Mouse (Mus musculus): ENCODE measurements around the gene Tfcp2.
A peak's percentile ranks its signal among the peaks of the same experiment; 100 is the strongest.

Gene Tfcp2

DNA sequence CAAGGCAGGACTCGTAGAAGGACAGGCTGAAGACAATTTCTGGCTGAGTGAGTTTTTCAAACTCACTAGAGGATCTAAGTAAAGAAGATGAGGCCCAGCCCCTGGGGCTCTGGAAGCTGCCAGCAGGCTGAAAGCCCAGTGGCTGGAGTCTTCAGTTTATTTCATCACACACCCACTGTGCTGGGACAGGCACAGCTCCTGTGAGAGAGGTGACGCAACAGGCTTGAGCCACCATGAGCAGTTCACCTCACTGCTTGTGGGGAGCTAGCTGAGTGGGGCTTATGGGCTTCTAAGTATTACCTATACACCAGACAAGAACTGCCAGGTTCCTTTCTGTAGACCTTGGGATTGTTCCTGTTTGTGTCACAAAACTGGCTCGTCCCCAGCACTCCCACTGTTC is 66.2 kb downstream of the Tfcp2 start:
- DNase-seq (ENCODE audit: low read depth, low spot score): no peak
- Histone ChIP-seq H3K36me3 (ENCODE audit: control insufficient read depth, insufficient read depth, low read length, poor library complexity, severe bottlenecking) (no peaks in the 10 kb centered on the region; the same call in 1 of the 2 replicates), H3K27me3 (ENCODE audit: control insufficient read depth, insufficient read depth, low read length, poor library complexity, severe bottlenecking) (no peaks in the 10 kb centered on the region)

DNA sequence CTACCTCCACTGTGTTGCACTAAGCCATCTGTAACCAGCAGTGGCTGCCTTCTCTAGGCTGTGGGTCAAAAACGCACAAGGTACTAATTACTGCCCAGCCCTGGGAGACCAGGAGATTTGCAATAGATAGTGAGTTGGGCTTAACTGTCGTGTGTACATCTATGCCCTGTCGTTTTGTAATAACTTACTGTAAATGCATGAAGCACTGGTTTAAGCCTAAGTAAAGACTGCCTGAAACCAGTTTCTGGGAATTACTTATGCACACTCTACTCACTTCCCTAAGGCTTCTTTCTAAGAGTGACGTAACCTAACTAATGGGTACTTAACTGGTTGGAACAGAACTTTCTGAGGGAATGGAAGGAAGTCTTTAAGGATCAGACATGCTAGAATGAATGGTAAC is 72.9 kb downstream of the Tfcp2 start:
- Histone ChIP-seq H3K27me3 (ENCODE audit: control insufficient read depth, insufficient read depth, low read length, poor library complexity, severe bottlenecking) (no peaks in the 10 kb centered on the region), H3K36me3 (ENCODE audit: control insufficient read depth, insufficient read depth, low read length, poor library complexity, severe bottlenecking) (peaks cover 3% of the 10 kb centered on the region)
- DNase-seq (ENCODE audit: low read depth, low spot score): no peak

DNA sequence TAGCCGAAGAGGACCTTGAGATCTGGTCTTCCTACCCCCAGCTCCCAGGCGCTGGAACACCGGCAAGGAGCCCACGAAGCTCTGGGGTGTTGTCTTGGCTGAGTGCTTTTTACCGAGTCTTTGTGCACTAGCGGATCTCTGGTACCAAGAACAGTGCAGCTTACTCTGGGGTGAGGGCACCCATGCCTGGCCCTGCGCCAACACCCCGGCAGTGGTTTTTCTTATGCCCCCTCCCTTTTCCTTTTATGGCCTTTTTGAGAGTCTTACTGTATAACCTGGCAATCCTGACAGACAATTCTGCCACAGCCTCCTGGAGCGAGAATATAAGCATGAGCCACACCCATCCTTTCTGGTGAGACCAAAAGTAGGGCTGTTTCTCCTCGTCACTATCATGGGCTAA is 73.5 kb downstream of the Tfcp2 start:
- no peak for DNase-seq (ENCODE audit: low read depth, low spot score)
- peaks cover 3% of the 10 kb centered on the region for H3K36me3 ChIP-seq (ENCODE audit: control insufficient read depth, insufficient read depth, low read length, poor library complexity, severe bottlenecking)
- no peaks in the 10 kb centered on the region for H3K27me3 ChIP-seq (ENCODE audit: control insufficient read depth, insufficient read depth, low read length, poor library complexity, severe bottlenecking)

DNA sequence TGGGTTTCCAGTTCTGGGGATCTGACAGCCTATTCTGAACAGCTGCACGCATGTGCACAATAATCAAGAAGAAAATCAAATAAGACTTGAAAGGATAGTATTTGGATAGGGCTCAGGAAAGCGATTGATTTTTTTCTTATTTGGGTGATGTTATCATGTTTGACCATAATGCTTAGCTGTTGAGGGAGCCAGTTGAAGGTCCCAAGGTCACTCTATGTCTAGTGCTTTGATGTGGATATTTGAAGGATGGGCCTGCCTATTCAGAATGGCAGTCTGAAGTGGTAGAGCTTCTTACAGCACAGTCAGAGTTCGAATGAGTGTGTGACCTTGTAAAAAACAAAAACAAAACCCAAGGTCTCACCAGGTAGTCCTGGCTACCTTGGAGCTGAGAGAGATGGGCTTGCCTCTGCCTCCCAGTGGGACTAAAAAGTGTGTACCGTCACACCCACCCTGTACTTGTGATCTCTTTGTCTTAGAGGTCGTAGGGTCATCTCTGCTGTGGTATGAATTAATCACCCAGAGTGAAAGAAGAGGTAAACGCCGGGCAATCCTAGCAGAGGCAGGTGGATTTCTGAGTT is 77.8 kb downstream of the Tfcp2 start:
- no peak for DNase-seq (ENCODE audit: low read depth, low spot score)
- Histone ChIP-seq H3K36me3 (ENCODE audit: control insufficient read depth, insufficient read depth, low read length, poor library complexity, severe bottlenecking) (peaks cover 3% of the 10 kb centered on the region), H3K27me3 (ENCODE audit: control insufficient read depth, insufficient read depth, low read length, poor library complexity, severe bottlenecking) (no peaks in the 10 kb centered on the region)

DNA sequence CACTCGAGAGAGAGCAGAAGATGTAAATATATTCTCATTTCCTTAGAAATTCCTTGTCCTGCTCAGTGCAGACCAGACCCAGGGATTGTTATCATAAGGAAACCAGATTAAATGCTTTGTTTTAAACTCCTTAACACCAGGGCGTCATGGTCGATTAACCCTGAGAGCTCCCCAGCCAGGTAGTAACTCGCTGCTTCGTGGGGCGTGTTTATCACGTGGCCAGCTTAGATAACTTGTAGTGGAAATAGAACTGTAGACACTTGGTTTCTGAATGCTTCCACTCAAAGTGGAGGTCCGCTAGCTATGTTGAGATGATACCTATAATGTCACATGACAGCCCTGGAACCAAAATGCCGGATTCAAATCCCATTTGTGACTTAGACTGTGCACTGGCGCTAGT is 81.8 kb downstream of the Tfcp2 start:
- no peaks in the 10 kb centered on the region; the same call in none of the 2 replicates for H3K36me3 ChIP-seq (ENCODE audit: control insufficient read depth, insufficient read depth, low read length, poor library complexity, severe bottlenecking)
- no peak for DNase-seq (ENCODE audit: low read depth, low spot score)

DNA sequence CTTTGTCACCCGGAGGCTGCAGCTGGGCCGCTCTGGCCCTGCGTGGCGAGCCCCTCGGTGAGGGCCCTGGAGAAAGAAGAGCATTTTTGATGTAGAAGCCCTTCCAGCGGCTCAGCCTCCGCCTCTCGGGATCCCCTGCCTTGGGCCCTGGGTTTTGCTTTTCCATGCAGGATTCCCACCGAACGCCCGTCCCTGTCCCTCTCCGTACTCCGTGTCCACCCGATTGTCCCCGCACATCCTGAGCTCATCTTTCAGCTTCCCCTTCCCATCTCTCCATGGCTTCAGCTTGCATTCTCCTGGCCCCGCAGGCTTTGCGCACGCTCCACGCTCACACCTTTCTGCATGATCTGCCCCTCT is 82.6 kb downstream of the Tfcp2 start:
- H3K36me3 ChIP-seq (ENCODE audit: control insufficient read depth, insufficient read depth, low read length, poor library complexity, severe bottlenecking): no peaks in the 10 kb centered on the region; the same call in 1 of the 2 replicates
- DNase-seq (ENCODE audit: low read depth, low spot score): no peak

More for the DNA sequence above, 81.8 kb downstream of the Tfcp2 start:
- H3K27me3 ChIP-seq (ENCODE audit: control insufficient read depth, insufficient read depth, low read length, poor library complexity, severe bottlenecking): no peaks in the 10 kb centered on the region

DNA sequence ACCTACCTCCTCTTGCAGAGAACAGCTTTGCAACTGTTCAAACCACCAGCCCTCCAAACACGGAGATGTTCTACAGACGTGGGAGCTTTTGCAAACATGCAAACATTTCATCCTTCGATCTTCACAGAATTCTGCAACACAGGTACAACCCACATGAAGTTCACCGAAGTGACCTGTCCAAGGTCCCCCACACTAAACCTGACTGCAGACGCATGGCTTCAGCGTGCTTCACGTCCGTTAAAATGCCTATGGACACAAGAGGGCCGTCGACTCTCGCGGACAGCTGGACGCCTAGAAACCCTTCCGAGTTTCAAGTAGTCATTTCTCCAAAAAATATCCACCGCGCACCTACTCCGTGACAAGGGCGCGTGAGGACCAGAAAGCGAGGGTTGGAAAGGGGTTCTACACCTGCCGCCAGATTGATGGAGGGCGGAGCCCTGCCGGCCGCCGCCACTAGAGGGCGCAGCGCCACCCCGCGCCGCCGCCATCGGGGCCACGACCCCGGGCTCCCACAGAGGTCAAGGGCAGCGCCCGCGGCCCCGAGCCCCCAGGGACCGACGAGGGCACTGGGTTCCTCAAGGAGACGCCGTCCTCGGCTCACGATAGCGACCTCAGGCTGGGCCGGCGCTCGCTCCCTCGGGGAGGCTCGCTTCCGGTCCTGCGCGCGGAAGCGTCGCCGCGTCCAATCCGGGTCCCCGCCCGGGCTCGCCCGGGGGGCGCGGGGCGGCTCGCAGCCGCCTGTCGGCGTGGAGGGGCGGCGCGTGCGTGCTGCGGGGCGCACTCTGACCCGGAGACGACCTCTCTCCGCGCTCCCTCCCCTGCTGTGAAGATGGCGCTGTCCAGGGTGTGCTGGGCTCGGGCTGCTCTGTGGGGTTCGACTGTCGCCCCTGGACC is 83.3 kb downstream of the Tfcp2 start, which contains the start of gene Letmd1:
Letmd1 (plus strand) TSS at position 729 of the 894 bp plus-strand sequence.
- Histone ChIP-seq H3K27me3 (ENCODE audit: control insufficient read depth, insufficient read depth, low read length, poor library complexity, severe bottlenecking) (no peaks in the 10 kb centered on the region), H3K36me3 (ENCODE audit: control insufficient read depth, insufficient read depth, low read length, poor library complexity, severe bottlenecking) (no peaks in the 10 kb centered on the region; the same call in 1 of the 2 replicates)
- peak; percentile 91 for DNase-seq (ENCODE audit: low read depth, low spot score)

More for the DNA sequence above, 82.6 kb downstream of the Tfcp2 start:
- H3K27me3 ChIP-seq (ENCODE audit: control insufficient read depth, insufficient read depth, low read length, poor library complexity, severe bottlenecking): no peaks in the 10 kb centered on the region

DNA sequence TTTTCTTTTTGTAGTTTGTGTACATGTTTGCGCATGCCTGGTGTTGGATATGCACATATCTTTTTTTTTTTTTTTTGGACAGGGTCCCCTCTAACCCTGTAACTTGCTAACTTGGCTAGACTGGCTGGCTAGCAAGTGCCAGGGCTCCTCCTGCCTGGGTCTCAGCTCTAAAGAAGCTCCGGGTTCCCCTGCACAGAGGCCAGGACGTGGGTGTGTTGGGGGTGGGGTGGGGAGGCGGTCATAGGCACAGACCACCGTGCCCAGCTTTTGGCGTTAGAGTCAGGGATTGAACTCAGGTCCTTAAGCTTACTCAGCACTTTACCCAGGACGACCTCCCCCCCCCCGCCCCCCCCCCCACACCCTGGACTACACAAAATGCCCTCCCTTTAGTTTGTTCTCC is 84.1 kb downstream of the Tfcp2 start:
- no peak for DNase-seq (ENCODE audit: low read depth, low spot score)
- Histone ChIP-seq H3K27me3 (ENCODE audit: control insufficient read depth, insufficient read depth, low read length, poor library complexity, severe bottlenecking) (no peaks in the 10 kb centered on the region), H3K36me3 (ENCODE audit: control insufficient read depth, insufficient read depth, low read length, poor library complexity, severe bottlenecking) (no peaks in the 10 kb centered on the region)

DNA sequence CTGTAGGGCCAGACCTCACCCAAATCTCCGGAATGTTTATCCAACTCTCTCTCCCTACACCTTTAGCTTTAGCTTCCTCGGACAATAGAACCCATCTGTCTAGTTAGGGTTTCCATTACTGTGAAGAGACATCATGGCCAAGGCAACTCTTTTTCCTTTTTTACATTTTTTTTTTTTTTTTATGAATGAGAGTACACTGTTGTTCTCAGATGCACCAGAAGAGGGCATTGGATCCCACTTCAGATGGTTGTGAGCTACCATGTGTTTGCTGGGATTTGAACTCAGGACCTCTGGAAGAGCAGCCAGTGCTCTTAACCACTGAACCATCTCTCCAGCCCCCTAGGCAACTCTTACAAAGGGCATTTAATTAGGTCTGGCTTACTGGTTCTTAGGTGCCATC is 86.4 kb downstream of the Tfcp2 start:
- peak; percentile 38 for DNase-seq (ENCODE audit: low read depth, low spot score)
- Histone ChIP-seq H3K27me3 (ENCODE audit: control insufficient read depth, insufficient read depth, low read length, poor library complexity, severe bottlenecking) (no peaks in the 10 kb centered on the region), H3K36me3 (ENCODE audit: control insufficient read depth, insufficient read depth, low read length, poor library complexity, severe bottlenecking) (no peaks in the 10 kb centered on the region)

DNA sequence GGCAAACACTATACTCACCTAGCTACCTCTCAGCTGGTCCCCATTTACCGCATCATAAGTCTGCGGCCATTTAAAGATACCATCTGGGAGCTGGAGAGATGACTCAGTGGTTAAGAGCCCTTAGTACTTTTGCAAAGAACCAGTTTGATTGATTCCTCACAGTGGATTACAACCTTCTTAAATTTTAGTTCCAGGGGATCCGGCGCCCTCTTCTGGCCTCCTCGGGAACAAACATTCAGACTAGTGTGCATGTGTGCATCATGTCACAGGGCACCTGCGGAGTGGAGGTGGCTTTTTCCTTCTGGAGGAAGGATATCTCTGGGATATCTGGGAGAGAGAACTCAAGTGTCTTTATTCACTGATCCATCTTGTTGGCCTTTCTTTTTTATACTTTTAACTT is 88.1 kb downstream of the Tfcp2 start:
- peak; percentile 80 for DNase-seq (ENCODE audit: low read depth, low spot score)
- Histone ChIP-seq H3K27me3 (ENCODE audit: control insufficient read depth, insufficient read depth, low read length, poor library complexity, severe bottlenecking) (no peaks in the 10 kb centered on the region), H3K36me3 (ENCODE audit: control insufficient read depth, insufficient read depth, low read length, poor library complexity, severe bottlenecking) (no peaks in the 10 kb centered on the region)

DNA sequence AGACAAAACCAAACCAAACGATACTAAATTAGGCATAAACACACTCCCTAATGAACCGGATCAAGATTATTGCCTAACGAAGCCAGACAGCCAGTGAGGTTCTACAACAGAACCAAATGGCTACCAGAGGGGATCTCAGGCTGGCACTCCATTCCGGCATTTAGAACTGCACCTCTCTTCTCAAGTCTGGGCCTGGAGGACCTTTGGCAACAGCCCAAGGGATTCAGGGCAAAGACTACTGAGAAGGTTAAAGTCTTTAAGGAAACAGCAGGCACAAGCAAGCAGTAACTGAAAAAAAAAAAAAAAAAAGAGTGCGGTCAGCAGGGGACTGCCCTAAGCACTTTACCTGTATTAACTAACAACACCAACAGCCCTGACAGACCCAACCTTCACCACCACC is 89.7 kb downstream of the Tfcp2 start:
- no peaks in the 10 kb centered on the region for H3K36me3 ChIP-seq (ENCODE audit: control insufficient read depth, insufficient read depth, low read length, poor library complexity, severe bottlenecking)
- H3K27me3 ChIP-seq (ENCODE audit: control insufficient read depth, insufficient read depth, low read length, poor library complexity, severe bottlenecking): no peaks in the 10 kb centered on the region
- DNase-seq (ENCODE audit: low read depth, low spot score): no peak

DNA sequence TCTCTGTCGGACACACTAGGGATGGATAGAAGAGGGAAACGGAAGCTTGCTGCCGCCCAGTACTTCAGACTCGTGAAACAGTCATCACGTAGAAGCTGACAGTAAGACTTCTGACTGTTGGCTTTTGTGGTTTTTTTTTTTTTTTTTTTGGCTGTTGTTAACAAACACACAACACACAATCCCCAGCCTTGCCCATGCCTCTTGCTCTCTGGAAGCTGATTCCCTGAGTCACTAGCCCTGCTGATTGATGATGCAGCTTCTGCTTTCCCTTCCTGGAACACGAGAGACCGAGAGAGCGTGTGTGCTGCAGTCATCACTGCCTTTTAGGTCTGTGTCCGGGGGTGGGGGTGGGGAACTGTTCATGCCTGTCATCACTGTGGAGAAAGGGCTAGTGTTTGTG is 90.2 kb downstream of the Tfcp2 start:
- peak; percentile 29 for DNase-seq (ENCODE audit: low read depth, low spot score)

DNA sequence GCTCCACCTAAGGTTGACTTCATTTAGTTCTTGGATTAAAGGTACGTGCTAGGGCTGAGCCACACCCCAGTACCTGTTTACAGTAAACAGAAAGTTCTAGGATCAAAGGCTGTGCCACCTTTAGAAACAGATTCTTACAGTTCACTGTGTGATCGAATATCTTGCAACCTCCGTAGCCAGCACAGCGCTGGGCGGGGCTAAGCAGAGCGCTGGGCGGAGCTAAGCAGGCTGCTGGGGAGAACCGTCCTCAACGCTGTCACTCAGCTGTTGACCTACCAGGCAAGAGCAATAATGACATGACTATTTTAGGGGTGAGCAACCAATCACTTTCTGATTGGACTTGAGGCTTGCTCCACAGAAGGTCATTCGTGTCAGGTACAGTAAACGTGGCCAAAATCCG is 90.9 kb downstream of the Tfcp2 start:
- H3K36me3 ChIP-seq (ENCODE audit: control insufficient read depth, insufficient read depth, low read length, poor library complexity, severe bottlenecking): no peaks in the 10 kb centered on the region
- DNase-seq (ENCODE audit: low read depth, low spot score): peak; percentile 75
- H3K27me3 ChIP-seq (ENCODE audit: control insufficient read depth, insufficient read depth, low read length, poor library complexity, severe bottlenecking): no peaks in the 10 kb centered on the region

More for the DNA sequence above, 90.2 kb downstream of the Tfcp2 start:
- Histone ChIP-seq H3K27me3 (ENCODE audit: control insufficient read depth, insufficient read depth, low read length, poor library complexity, severe bottlenecking) (no peaks in the 10 kb centered on the region), H3K36me3 (ENCODE audit: control insufficient read depth, insufficient read depth, low read length, poor library complexity, severe bottlenecking) (no peaks in the 10 kb centered on the region)

DNA sequence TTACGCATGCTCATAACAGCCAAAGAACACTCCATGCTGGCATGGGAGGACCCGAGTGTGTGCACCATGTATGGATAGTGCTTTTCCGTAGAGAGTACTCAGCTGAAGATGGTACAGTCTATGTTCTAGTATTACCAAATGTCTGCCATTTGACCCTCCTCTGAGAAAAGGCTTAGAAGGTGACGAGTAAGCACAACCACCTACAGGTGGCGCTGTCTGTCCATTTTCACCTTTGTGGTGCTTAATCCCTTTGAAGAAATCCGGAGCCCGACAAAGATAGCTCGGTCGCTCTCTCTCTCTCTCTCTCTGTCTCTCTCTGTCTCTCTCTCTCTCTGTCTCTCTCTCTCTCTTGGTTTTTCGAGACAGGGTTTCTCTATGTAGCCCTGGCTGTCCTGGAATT is 93.8 kb downstream of the Tfcp2 start:
- Histone ChIP-seq H3K36me3 (ENCODE audit: control insufficient read depth, insufficient read depth, low read length, poor library complexity, severe bottlenecking) (no peaks in the 10 kb centered on the region), H3K27me3 (ENCODE audit: control insufficient read depth, insufficient read depth, low read length, poor library complexity, severe bottlenecking) (no peaks in the 10 kb centered on the region)
- DNase-seq (ENCODE audit: low read depth, low spot score): peak; percentile 88

DNA sequence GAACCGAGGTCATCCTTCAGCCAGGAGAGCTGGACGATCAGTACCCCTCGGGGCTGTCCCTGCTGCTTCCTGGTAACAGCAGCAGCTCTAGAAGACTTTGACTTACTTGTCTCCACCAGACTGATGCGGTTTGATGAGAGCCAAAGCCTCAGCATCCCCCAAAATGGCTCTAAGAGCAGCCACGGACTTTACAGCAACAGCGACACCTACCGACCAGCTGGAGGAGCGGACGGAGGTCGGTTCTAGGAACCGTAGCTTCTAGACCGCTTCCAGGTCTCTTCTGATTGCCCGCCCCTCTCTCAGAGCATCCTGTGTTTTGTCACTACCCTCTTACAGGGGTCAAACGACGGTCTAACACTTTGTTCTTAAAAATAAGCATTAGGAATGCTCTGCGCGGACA is 94.5 kb downstream of the Tfcp2 start:
- H3K27me3 ChIP-seq (ENCODE audit: control insufficient read depth, insufficient read depth, low read length, poor library complexity, severe bottlenecking): no peaks in the 10 kb centered on the region
- DNase-seq (ENCODE audit: low read depth, low spot score): peak; percentile 91
- no peaks in the 10 kb centered on the region for H3K36me3 ChIP-seq (ENCODE audit: control insufficient read depth, insufficient read depth, low read length, poor library complexity, severe bottlenecking)
